Mouse (Mus musculus) neural tube, embryonic 15.5 days (tissue): Measurements from ENCODE around the gene Skp1a. TPM values are rescaled to one million over a fixed set of nuclear protein-coding genes. Genes with fewer than 3 reads are reported as not detected.
"Not testable (repeated sequence)": the region's sequence is repeated elsewhere in the genome, so short reads cannot be mapped to it uniquely, and the experiment has no call there.

ENCODE experiments used
- ATAC-seq: fragments of 200-750 bp; cut with Nextera tagmentation; 2 replicates; pipeline ENCODE4 v1.8.0; 2017; ENCODE audit warnings: mild to moderate bottlenecking, moderate TSS enrichment, moderate library complexity; ENCODE audit not compliant: low FRiP score
- H3K27ac ChIP-seq: fragments of 300-500 bp; sonication (generic); replicated peaks from 2 replicates; pipeline ENCODE4 v1.5.1; 2015; ENCODE audit warnings: mild to moderate bottlenecking, inconsistent platforms
- H3K27me3 ChIP-seq: fragments of 300-500 bp; sonication (generic); replicated peaks from 2 replicates; pipeline ENCODE4 v1.6.1; 2015; ENCODE audit warnings: inconsistent platforms
- H3K36me3 ChIP-seq: fragments of 300-500 bp; sonication (generic); 2 replicates; pipeline ENCODE4 v1.6.1; 2015; ENCODE audit warnings: inconsistent platforms
- H3K4me1 ChIP-seq: fragments of 300-500 bp; sonication (generic); 2 replicates; pipeline ENCODE4 v1.6.1; 2015; ENCODE audit warnings: inconsistent platforms
- H3K4me2 ChIP-seq: fragments of 300-500 bp; sonication (generic); 2 replicates; pipeline ENCODE4 v1.6.1; 2015; ENCODE audit warnings: inconsistent platforms, mild to moderate bottlenecking, moderate library complexity
- H3K4me3 ChIP-seq: fragments of 300-500 bp; sonication (generic); replicated peaks from 2 replicates; pipeline ENCODE4 v1.5.1; 2015; ENCODE audit warnings: mild to moderate bottlenecking, inconsistent platforms
- H3K9ac ChIP-seq: fragments of 300-500 bp; sonication (generic); replicated peaks from 2 replicates; pipeline ENCODE4 v1.6.1; 2015; ENCODE audit warnings: mild to moderate bottlenecking, inconsistent platforms
- H3K9me3 ChIP-seq: fragments of 300-500 bp; sonication (generic); replicated peaks from 2 replicates; pipeline ENCODE4 v1.6.1; 2016; ENCODE audit warnings: inconsistent platforms
- WGBS: fragments of 180-500 bp; shearing (Covaris S2); methylation state at CpG from one replicate; pipeline ENCODE4 v1.1.7; 2015; ENCODE audit warnings: mixed read lengths; 5-methylcytosine and 5-hydroxymethylcytosine counted together
- polyA plus RNA-seq: library from polyadenylated mRNA; unstranded; fragments of >200 nt; fragmentation: Nextera tagmentation; extraction: Ambion mirVana; gene quantifications from 2 replicates; pipeline ENCODE4 v1.2.1, GENCODE M21; 2015

Skp1a gene
- 1,008 and 1,082 TPM in 2 replicates for polyA plus RNA-seq

GRCm38 (mm10) chr11:52231606-52232541, at the start of gene Skp1a:
Gene Skp1a (plus strand): TSS chr11:52231995.
- no peaks in the 10 kb centered on the region for H3K27me3 ChIP-seq
- H3K36me3 ChIP-seq = no peaks in the 10 kb centered on the region
- peak; percentile 91 for ATAC-seq
- peaks cover 24% of the 10 kb centered on the region for H3K4me1 ChIP-seq
- peak within 1 kb of the TSS; percentile 99 for H3K9ac ChIP-seq
- WGBS = under 1% methylated on average over 87 of the region's 87 CpGs
- H3K27ac ChIP-seq = peak within 1 kb of the TSS; percentile 100
- peak within 1 kb of the TSS; percentile 100 for H3K4me3 ChIP-seq
- peak within 1 kb of the TSS; percentile 62 for H3K4me2 ChIP-seq
- H3K9me3 ChIP-seq = no peaks in the 10 kb centered on the region

- not testable (repeated sequence) for H3K4me3 ChIP-seq, H3K4me2 ChIP-seq, H3K36me3 ChIP-seq, H3K27me3 ChIP-seq, H3K27ac ChIP-seq, ATAC-seq, H3K9ac ChIP-seq, H3K9me3 ChIP-seq, H3K4me1 ChIP-seq
- 94% methylated on average over 8 of the region's 8 CpGs for WGBS
Observed at GRCm38 (mm10) chr11:52196496-52197023, 35.2 kb upstream of the Skp1a start.

GRCm38 (mm10) chr11:52213887-52214286, 17.9 kb upstream of the Skp1a start, which contains the start of gene Olfr1371:
Gene Olfr1371 (minus strand): TSS chr11:52213987.
- H3K4me2 ChIP-seq = no peak within 1 kb of the TSS
- no peak for ATAC-seq
- H3K9ac ChIP-seq = no peak within 1 kb of the TSS
- H3K9me3 ChIP-seq = no peaks in the 10 kb centered on the region
- H3K36me3 ChIP-seq = no peaks in the 10 kb centered on the region
- no peaks in the 10 kb centered on the region for H3K27me3 ChIP-seq
- H3K4me3 ChIP-seq = no peak within 1 kb of the TSS
- H3K4me1 ChIP-seq = no peaks in the 10 kb centered on the region
- no peak within 1 kb of the TSS for H3K27ac ChIP-seq

- Histone ChIP-seq H3K4me3 (no peak overlapping the region), H3K9ac (no peak overlapping the region), H3K27me3 (no peaks in the 10 kb centered on the region; the same call in 1 of the 2 replicates), H3K27ac (no peak overlapping the region), H3K36me3 (no peaks in the 10 kb centered on the region), H3K4me2 (peak overlapping the region; percentile 31; the same call in 1 of the 2 replicates), H3K4me1 (peaks cover 5% of the 10 kb centered on the region; the same call in 1 of the 2 replicates), H3K9me3 (no peaks in the 10 kb centered on the region)
- no peak for ATAC-seq
- 7% methylated on average over 4 of the region's 4 CpGs for WGBS
Observed at GRCm38 (mm10) chr11:52220282-52220681, 11.5 kb upstream of the Skp1a start.

GRCm38 (mm10) chr11:52221921-52222320, 9.9 kb upstream of the Skp1a start:
- H3K27me3 ChIP-seq, H3K9me3 ChIP-seq, H3K9ac ChIP-seq, H3K27ac ChIP-seq, H3K4me1 ChIP-seq, H3K4me2 ChIP-seq, ATAC-seq, H3K36me3 ChIP-seq, H3K4me3 ChIP-seq: not testable (repeated sequence)
- 90% methylated on average over 6 of the region's 6 CpGs for WGBS

- ATAC-seq = no peak
- Histone ChIP-seq H3K27ac (no peak overlapping the region), H3K36me3 (no peaks in the 10 kb centered on the region), H3K4me3 (no peak overlapping the region), H3K9ac (no peak overlapping the region), H3K4me1 (peaks cover 5% of the 10 kb centered on the region; the same call in 1 of the 2 replicates), H3K4me2 (no peak overlapping the region), H3K9me3 (no peaks in the 10 kb centered on the region), H3K27me3 (no peaks in the 10 kb centered on the region; the same call in 1 of the 2 replicates)
- WGBS = 75% methylated on average over 6 of the region's 6 CpGs
Observed at GRCm38 (mm10) chr11:52222891-52223290, 8.9 kb upstream of the Skp1a start.

- no peaks in the 10 kb centered on the region for H3K9me3 ChIP-seq
- no peaks in the 10 kb centered on the region; the same call in 1 of the 2 replicates for H3K27me3 ChIP-seq
- H3K4me2 ChIP-seq = peak overlapping the region; percentile 6; the same call in 1 of the 2 replicates
- no peaks in the 10 kb centered on the region for H3K36me3 ChIP-seq
- H3K4me3 ChIP-seq = no peak overlapping the region
- WGBS = 19% methylated on average over 19 of the region's 19 CpGs
- no peak overlapping the region for H3K27ac ChIP-seq
- H3K9ac ChIP-seq = no peak overlapping the region
- no peak for ATAC-seq
- H3K4me1 ChIP-seq = peaks cover 5% of the 10 kb centered on the region; the same call in 1 of the 2 replicates
Observed at GRCm38 (mm10) chr11:52223968-52224682, 7.7 kb upstream of the Skp1a start.

- Histone ChIP-seq H3K4me1 (peaks cover 8% of the 10 kb centered on the region), H3K4me3 (no peak overlapping the region), H3K4me2 (no peak overlapping the region), H3K27me3 (no peaks in the 10 kb centered on the region; the same call in 1 of the 2 replicates), H3K36me3 (no peaks in the 10 kb centered on the region), H3K9me3 (no peaks in the 10 kb centered on the region), H3K27ac (no peak overlapping the region), H3K9ac (no peak overlapping the region)
- ATAC-seq = no peak
- WGBS = 63% methylated on average over 3 of the region's 3 CpGs
Observed at GRCm38 (mm10) chr11:52225986-52226599, 5.7 kb upstream of the Skp1a start.

GRCm38 (mm10) chr11:52227053-52227452, 4.7 kb upstream of the Skp1a start:
- Histone ChIP-seq H3K27ac (no peak overlapping the region), H3K4me3 (no peak overlapping the region), H3K4me1 (peaks cover 9% of the 10 kb centered on the region), H3K27me3 (no peaks in the 10 kb centered on the region; the same call in 1 of the 2 replicates), H3K9me3 (no peaks in the 10 kb centered on the region), H3K9ac (no peak overlapping the region), H3K4me2 (no peak overlapping the region), H3K36me3 (no peaks in the 10 kb centered on the region)
- ATAC-seq = no peak
- 70% methylated on average over 3 of the region's 3 CpGs for WGBS

- no peak for ATAC-seq
- H3K27ac ChIP-seq = no peak overlapping the region
- H3K4me3 ChIP-seq = no peak overlapping the region
- 75% methylated on average over 13 of the region's 13 CpGs for WGBS
- H3K27me3 ChIP-seq = no peaks in the 10 kb centered on the region; the same call in 1 of the 2 replicates
- H3K4me1 ChIP-seq = peaks cover 9% of the 10 kb centered on the region
- no peaks in the 10 kb centered on the region for H3K36me3 ChIP-seq
- no peaks in the 10 kb centered on the region for H3K9me3 ChIP-seq
- H3K4me2 ChIP-seq = no peak overlapping the region
- no peak overlapping the region for H3K9ac ChIP-seq
Observed at GRCm38 (mm10) chr11:52227466-52228226, 4.1 kb upstream of the Skp1a start.
